Mouse (Mus musculus) embryonic facial prominence, embryonic 15.5 days (tissue): ENCODE data around the gene Tns3. TPM values are rescaled to one million over a fixed set of nuclear protein-coding genes. Genes with fewer than 3 reads are reported as not detected.

Experiments
- ATAC-seq: fragments of 200-750 bp; cut with Nextera tagmentation; 2 replicates; pipeline ENCODE4 v1.8.0; 2017; ENCODE audit warnings: low read depth, moderate TSS enrichment; ENCODE audit not compliant: insufficient number of reproducible peaks, low FRiP score, low TSS enrichment
- H3K27ac ChIP-seq: fragments of 300-500 bp; sonication (generic); replicated peaks from 2 replicates; pipeline ENCODE4 v1.5.1; 2015; ENCODE audit warnings: mild to moderate bottlenecking, inconsistent platforms
- H3K27me3 ChIP-seq: fragments of 300-500 bp; sonication (generic); 2 replicates; pipeline ENCODE4 v1.6.1; 2015; ENCODE audit warnings: inconsistent platforms
- H3K36me3 ChIP-seq: fragments of 300-500 bp; sonication (generic); 2 replicates; pipeline ENCODE4 v1.6.1; 2015; ENCODE audit warnings: mild to moderate bottlenecking, inconsistent platforms
- H3K4me1 ChIP-seq: fragments of 300-500 bp; sonication (generic); 2 replicates; pipeline ENCODE4 v1.6.1; 2015; ENCODE audit warnings: inconsistent platforms
- H3K4me2 ChIP-seq: fragments of 300-500 bp; sonication (generic); replicated peaks from 2 replicates; pipeline ENCODE4 v1.6.1; 2015; ENCODE audit warnings: mild to moderate bottlenecking, inconsistent platforms
- H3K4me3 ChIP-seq: fragments of 300-500 bp; sonication (generic); replicated peaks from 2 replicates; pipeline ENCODE4 v1.5.1; 2015; ENCODE audit warnings: mild to moderate bottlenecking, inconsistent platforms
- H3K9ac ChIP-seq: fragments of 300-500 bp; sonication (generic); 2 replicates; pipeline ENCODE4 v1.6.1; 2015; ENCODE audit warnings: inconsistent platforms
- H3K9me3 ChIP-seq: fragments of 300-500 bp; sonication (generic); replicated peaks from 2 replicates; pipeline ENCODE4 v1.6.1; 2016; ENCODE audit warnings: inconsistent platforms
- WGBS: fragments of 180-500 bp; shearing (Covaris S2); methylation state at CpG from one replicate; pipeline ENCODE4 v1.1.7; 2015; 5-methylcytosine and 5-hydroxymethylcytosine counted together
- polyA plus RNA-seq: library from polyadenylated mRNA; unstranded; fragments of >200 nt; fragmentation: Nextera tagmentation; extraction: Ambion mirVana; gene quantifications from 2 replicates; pipeline ENCODE4 v1.2.1, GENCODE M21; 2015

The Tns3 gene
- polyA plus RNA-seq, 1 experiment from 2014 or later: 23.4 TPM

GRCm38 (mm10) chr11:8587941-8588340, 76.4 kb downstream of the Tns3 start:
- no peak overlapping the region for H3K9ac ChIP-seq
- no peak overlapping the region for H3K4me3 ChIP-seq
- H3K27me3 ChIP-seq: no peaks in the 10 kb centered on the region
- H3K27ac ChIP-seq: no peak overlapping the region
- ATAC-seq: no peak
- peaks cover 31% of the 10 kb centered on the region for H3K4me1 ChIP-seq
- H3K9me3 ChIP-seq: no peaks in the 10 kb centered on the region
- no peaks in the 10 kb centered on the region; the same call in 1 of the 2 replicates for H3K36me3 ChIP-seq
- no peak overlapping the region for H3K4me2 ChIP-seq
- WGBS: 94% methylated on average over 3 of the region's 3 CpGs

- Histone ChIP-seq H3K4me1 (peaks cover 32% of the 10 kb centered on the region), H3K27me3 (no peaks in the 10 kb centered on the region), H3K4me2 (no peak overlapping the region), H3K27ac (no peak overlapping the region), H3K4me3 (no peak overlapping the region), H3K9ac (no peak overlapping the region), H3K9me3 (no peaks in the 10 kb centered on the region), H3K36me3 (no peaks in the 10 kb centered on the region; the same call in 1 of the 2 replicates)
- no peak for ATAC-seq
- WGBS: 50% methylated on average over 10 of the region's 10 CpGs
Observed at GRCm38 (mm10) chr11:8586996-8587644, 77.2 kb downstream of the Tns3 start.

- no peak for ATAC-seq
- no peaks in the 10 kb centered on the region; the same call in 1 of the 2 replicates for H3K36me3 ChIP-seq
- H3K9me3 ChIP-seq: no peaks in the 10 kb centered on the region
- H3K4me1 ChIP-seq: peaks cover 28% of the 10 kb centered on the region
- H3K9ac ChIP-seq: no peak overlapping the region
- no peak overlapping the region for H3K4me2 ChIP-seq
- H3K4me3 ChIP-seq: no peak overlapping the region
- no peak overlapping the region for H3K27ac ChIP-seq
- WGBS: 64% methylated on average over 2 of the region's 2 CpGs
- no peaks in the 10 kb centered on the region for H3K27me3 ChIP-seq
Observed at GRCm38 (mm10) chr11:8586374-8586773, 78.0 kb downstream of the Tns3 start.

DNA sequence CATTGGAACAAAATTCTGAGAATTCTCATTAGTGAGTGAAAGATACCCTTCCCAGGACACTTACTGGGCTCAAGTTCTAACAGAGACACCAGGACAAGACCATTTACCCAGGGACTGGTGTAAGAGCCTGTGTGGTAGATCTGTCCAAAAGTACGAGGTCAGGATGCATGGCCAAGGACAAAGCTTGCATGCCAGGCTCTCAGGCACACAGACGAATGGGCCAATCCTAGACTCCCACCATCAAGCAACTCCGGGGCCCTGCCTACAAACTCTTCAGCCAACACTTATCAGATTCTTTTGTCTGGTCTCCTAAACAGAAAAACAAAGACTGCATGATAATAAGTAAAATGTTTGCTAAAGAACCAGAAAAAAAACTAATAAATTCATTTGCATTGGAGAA, 78.6 kb downstream of the Tns3 start:
- no peak for ATAC-seq
- Histone ChIP-seq H3K27ac (no peak overlapping the region), H3K4me1 (peaks cover 24% of the 10 kb centered on the region), H3K36me3 (no peaks in the 10 kb centered on the region; the same call in 1 of the 2 replicates), H3K4me2 (no peak overlapping the region), H3K27me3 (no peaks in the 10 kb centered on the region), H3K9me3 (no peaks in the 10 kb centered on the region), H3K4me3 (no peak overlapping the region), H3K9ac (no peak overlapping the region)
- WGBS: 84% methylated on average over 3 of the region's 3 CpGs

GRCm38 (mm10) chr11:8584925-8585324, 79.4 kb downstream of the Tns3 start:
- Histone ChIP-seq H3K9me3 (no peaks in the 10 kb centered on the region), H3K36me3 (no peaks in the 10 kb centered on the region; the same call in 1 of the 2 replicates), H3K4me3 (no peak overlapping the region), H3K27me3 (no peaks in the 10 kb centered on the region), H3K9ac (no peak overlapping the region), H3K4me2 (no peak overlapping the region), H3K4me1 (peaks cover 23% of the 10 kb centered on the region), H3K27ac (no peak overlapping the region)
- ATAC-seq: no peak
- 28% methylated on average over 1 of the region's 1 CpGs for WGBS

- Histone ChIP-seq H3K27me3 (no peaks in the 10 kb centered on the region), H3K4me1 (peaks cover 18% of the 10 kb centered on the region), H3K27ac (no peak overlapping the region), H3K9ac (no peak overlapping the region), H3K36me3 (no peaks in the 10 kb centered on the region; the same call in 1 of the 2 replicates), H3K4me2 (no peak overlapping the region), H3K4me3 (no peak overlapping the region), H3K9me3 (no peaks in the 10 kb centered on the region)
- 63% methylated on average over 2 of the region's 2 CpGs for WGBS
- no peak for ATAC-seq
Observed at GRCm38 (mm10) chr11:8584307-8584706, 80.0 kb downstream of the Tns3 start.

- no peak for ATAC-seq
- no peaks in the 10 kb centered on the region; the same call in 1 of the 2 replicates for H3K36me3 ChIP-seq
Observed at GRCm38 (mm10) chr11:8583137-8583536, 81.2 kb downstream of the Tns3 start.

GRCm38 (mm10) chr11:8582101-8582920, 82.0 kb downstream of the Tns3 start:
- Histone ChIP-seq H3K27me3 (no peaks in the 10 kb centered on the region), H3K4me2 (no peak overlapping the region), H3K9me3 (no peaks in the 10 kb centered on the region), H3K4me3 (no peak overlapping the region), H3K4me1 (peaks cover 18% of the 10 kb centered on the region), H3K9ac (no peak overlapping the region), H3K27ac (no peak overlapping the region), H3K36me3 (no peaks in the 10 kb centered on the region; the same call in 1 of the 2 replicates)
- 77% methylated on average over 10 of the region's 10 CpGs for WGBS
- ATAC-seq: no peak

More at GRCm38 (mm10) chr11:8583137-8583536, 81.2 kb downstream of the Tns3 start:
- H3K4me2 ChIP-seq: no peak overlapping the region
- H3K9ac ChIP-seq: no peak overlapping the region
- WGBS: 66% methylated on average over 3 of the region's 3 CpGs
- no peaks in the 10 kb centered on the region for H3K27me3 ChIP-seq
- H3K27ac ChIP-seq: 0 out of 2 replicates have a peak overlapping the region, but pooled peaks have one; percentile 28
- H3K9me3 ChIP-seq: no peaks in the 10 kb centered on the region
- H3K4me3 ChIP-seq: no peak overlapping the region
- peaks cover 18% of the 10 kb centered on the region for H3K4me1 ChIP-seq

GRCm38 (mm10) chr11:8579789-8580188, 84.5 kb downstream of the Tns3 start:
- Histone ChIP-seq H3K4me1 (peaks cover 10% of the 10 kb centered on the region), H3K27me3 (no peaks in the 10 kb centered on the region), H3K36me3 (peaks cover 5% of the 10 kb centered on the region), H3K9me3 (no peaks in the 10 kb centered on the region), H3K27ac (no peak overlapping the region; the same call in 1 of the 2 replicates), H3K9ac (no peak overlapping the region), H3K4me3 (no peak overlapping the region), H3K4me2 (no peak overlapping the region)
- ATAC-seq: 0 out of 2 replicates have a peak, but pooled peaks have one; percentile 35
- WGBS: 67% methylated on average over 5 of the region's 5 CpGs

GRCm38 (mm10) chr11:8575217-8576180, 88.8 kb downstream of the Tns3 start:
- no peak overlapping the region for H3K4me2 ChIP-seq
- H3K27me3 ChIP-seq: no peaks in the 10 kb centered on the region
- H3K4me1 ChIP-seq: no peaks in the 10 kb centered on the region
- no peak overlapping the region for H3K27ac ChIP-seq
- WGBS: 70% methylated on average over 10 of the region's 10 CpGs
- no peak for ATAC-seq
- H3K9me3 ChIP-seq: no peaks in the 10 kb centered on the region
- no peak overlapping the region for H3K9ac ChIP-seq
- no peak overlapping the region for H3K4me3 ChIP-seq
- H3K36me3 ChIP-seq: peaks cover 5% of the 10 kb centered on the region; the same call in 1 of the 2 replicates
